Mouse (Mus musculus) hindbrain, embryonic 11.5 days (tissue): ENCODE data around the gene Neu1. TPM values are rescaled to one million over a fixed set of nuclear protein-coding genes. Genes with fewer than 3 reads are reported as not detected.

Experiments
- ATAC-seq: fragments of 200-750 bp; cut with Nextera tagmentation; 2 replicates; pipeline ENCODE4 v1.8.0; 2017; ENCODE audit warnings: mild to moderate bottlenecking, moderate TSS enrichment, moderate library complexity; ENCODE audit not compliant: low FRiP score
- DNase-seq: peaks from one replicate; pipeline ENCODE4 v3.0.0-alpha.2; 2015; ENCODE audit warnings: low spot score
- H3K27ac ChIP-seq: fragments of 300-500 bp; sonication (generic); 2 replicates; pipeline ENCODE4 v1.5.1; 2014; ENCODE audit warnings: mild to moderate bottlenecking, low read depth, low read length
- H3K27me3 ChIP-seq: fragments of 300-500 bp; sonication (generic); 2 replicates; pipeline ENCODE4 v1.6.1; 2014; ENCODE audit warnings: mild to moderate bottlenecking, low read length, moderate library complexity, mixed read lengths; ENCODE audit not compliant: control insufficient read depth, insufficient read depth
- H3K36me3 ChIP-seq: fragments of 300-500 bp; sonication (generic); 2 replicates; pipeline ENCODE4 v1.6.1; 2014; ENCODE audit warnings: mild to moderate bottlenecking, low read length, moderate library complexity, mixed read lengths; ENCODE audit not compliant: control insufficient read depth, insufficient read depth
- H3K4me1 ChIP-seq: fragments of 300-500 bp; sonication (generic); replicated peaks from 2 replicates; pipeline ENCODE4 v1.6.1; 2014; ENCODE audit warnings: low read length, mixed read lengths; ENCODE audit not compliant: control insufficient read depth, insufficient read depth
- H3K4me2 ChIP-seq: fragments of 300-500 bp; sonication (generic); replicated peaks from 2 replicates; pipeline ENCODE4 v1.6.1; 2014; ENCODE audit warnings: mild to moderate bottlenecking, low read depth, low read length
- H3K4me3 ChIP-seq: fragments of 300-500 bp; sonication (generic); 2 replicates; pipeline ENCODE4 v1.5.1; 2014; ENCODE audit warnings: low read depth, low read length
- H3K9ac ChIP-seq: fragments of 300-500 bp; sonication (generic); 2 replicates; pipeline ENCODE4 v1.6.1; 2014; ENCODE audit warnings: low read depth, low read length
- H3K9me3 ChIP-seq: fragments of 300-500 bp; sonication (generic); 2 replicates; pipeline ENCODE4 v1.6.1; 2016; ENCODE audit warnings: low read length; ENCODE audit not compliant: control insufficient read depth
- WGBS: fragments of 180-500 bp; shearing (Covaris S2); extraction: QIAGEN DNeasy Blood & Tissue Kit; methylation state at CpG from one replicate; pipeline ENCODE4 v1.1.7; 2014; 5-methylcytosine and 5-hydroxymethylcytosine counted together
- polyA plus RNA-seq: library from polyadenylated mRNA; unstranded; fragments of >200 nt; fragmentation: Nextera tagmentation; extraction: Ambion mirVana; gene quantifications from 2 replicates; pipeline ENCODE4 v1.2.1, GENCODE M21; 2014

The Neu1 gene
- polyA plus RNA-seq, 1 experiment from 2014 or later = 12.9 TPM

DNA sequence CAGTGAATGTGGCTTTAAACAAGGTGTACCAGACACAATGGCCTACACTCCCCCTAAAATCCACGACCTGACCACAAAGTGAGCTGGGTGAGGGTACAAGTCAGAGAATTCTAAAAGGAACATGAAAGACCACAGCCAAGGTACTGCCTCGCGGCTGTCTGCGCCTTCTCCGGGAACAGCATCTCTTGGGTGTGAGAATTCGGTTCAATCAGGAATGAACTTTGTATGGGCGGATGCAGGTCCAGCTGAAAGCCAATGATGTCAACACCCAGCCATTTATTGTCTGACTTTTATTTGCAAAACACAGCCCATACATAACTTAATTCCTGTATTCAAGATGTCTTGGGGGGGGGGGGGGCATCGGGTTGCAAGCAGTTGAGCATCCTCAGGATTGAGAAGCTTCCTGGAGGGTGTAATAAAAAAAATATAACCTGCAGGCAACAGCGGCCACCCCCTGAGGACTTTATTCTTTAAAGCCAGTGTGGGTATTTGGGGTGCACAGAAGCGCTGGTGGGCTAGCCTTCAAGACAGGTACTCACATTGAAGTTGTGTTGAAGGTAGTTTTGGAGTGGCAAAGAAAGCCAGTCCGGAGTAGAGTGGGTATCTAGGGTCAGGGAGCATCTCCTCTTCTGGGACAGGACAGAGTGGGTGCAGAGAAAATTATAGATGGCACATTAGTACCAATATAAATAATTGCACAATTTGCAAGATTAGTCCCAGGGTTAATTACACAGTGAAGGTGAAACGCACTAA, 37.8 kb upstream of the Neu1 start:
- ATAC-seq = no peak
- H3K4me2 ChIP-seq = no peak overlapping the region; the same call in 1 of the 2 replicates

DNA sequence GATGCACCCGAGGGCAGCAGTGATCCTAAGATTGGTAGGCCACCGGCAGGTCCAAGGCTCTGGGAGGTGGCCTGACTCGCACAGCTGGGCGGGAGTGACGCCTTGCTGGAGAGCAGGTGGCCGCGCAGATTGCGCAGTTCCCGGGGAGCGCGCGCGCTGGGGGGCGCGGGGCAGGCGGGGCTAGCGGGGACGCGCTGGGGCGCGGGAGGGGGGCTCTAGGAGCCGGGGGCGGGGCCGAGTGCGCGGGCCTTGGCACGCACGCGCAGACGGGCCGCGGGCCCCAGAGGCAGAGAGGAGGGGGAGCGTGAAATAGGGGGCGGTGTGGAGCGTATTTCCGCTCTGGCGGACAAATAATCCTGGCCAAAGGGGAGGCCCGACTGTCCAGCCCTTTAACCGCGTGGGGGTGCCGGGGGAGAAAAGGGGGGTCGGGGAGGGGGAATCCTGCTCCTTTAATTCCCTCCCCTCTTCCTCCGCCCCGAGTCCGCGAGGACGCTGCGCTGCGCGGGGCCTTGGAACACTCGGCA, 36.9 kb upstream of the Neu1 start:
- Histone ChIP-seq H3K27me3 (no peaks in the 10 kb centered on the region), H3K36me3 (peaks cover 6% of the 10 kb centered on the region), H3K9me3 (no peaks in the 10 kb centered on the region), H3K4me1 (peaks cover 10% of the 10 kb centered on the region), H3K4me2 (peak overlapping the region; percentile 91), H3K27ac (peak overlapping the region; percentile 87), H3K4me3 (peak overlapping the region; percentile 71), H3K9ac (peak overlapping the region; percentile 84)
- peak; percentile 90 for ATAC-seq
- DNase-seq = peak; percentile 98
- WGBS = 0% methylated on average over 18 of the region's 51 CpGs

More for the DNA sequence above, 37.8 kb upstream of the Neu1 start:
- Histone ChIP-seq H3K4me3 (peak overlapping the region; percentile 71; the same call in 1 of the 2 replicates), H3K9me3 (no peaks in the 10 kb centered on the region), H3K27ac (peak overlapping the region; percentile 87), H3K36me3 (peaks cover 6% of the 10 kb centered on the region), H3K9ac (peak overlapping the region; percentile 63), H3K27me3 (no peaks in the 10 kb centered on the region), H3K4me1 (peaks cover 10% of the 10 kb centered on the region)
- 77% methylated on average over 12 of the region's 12 CpGs for WGBS
- DNase-seq = no peak

DNA sequence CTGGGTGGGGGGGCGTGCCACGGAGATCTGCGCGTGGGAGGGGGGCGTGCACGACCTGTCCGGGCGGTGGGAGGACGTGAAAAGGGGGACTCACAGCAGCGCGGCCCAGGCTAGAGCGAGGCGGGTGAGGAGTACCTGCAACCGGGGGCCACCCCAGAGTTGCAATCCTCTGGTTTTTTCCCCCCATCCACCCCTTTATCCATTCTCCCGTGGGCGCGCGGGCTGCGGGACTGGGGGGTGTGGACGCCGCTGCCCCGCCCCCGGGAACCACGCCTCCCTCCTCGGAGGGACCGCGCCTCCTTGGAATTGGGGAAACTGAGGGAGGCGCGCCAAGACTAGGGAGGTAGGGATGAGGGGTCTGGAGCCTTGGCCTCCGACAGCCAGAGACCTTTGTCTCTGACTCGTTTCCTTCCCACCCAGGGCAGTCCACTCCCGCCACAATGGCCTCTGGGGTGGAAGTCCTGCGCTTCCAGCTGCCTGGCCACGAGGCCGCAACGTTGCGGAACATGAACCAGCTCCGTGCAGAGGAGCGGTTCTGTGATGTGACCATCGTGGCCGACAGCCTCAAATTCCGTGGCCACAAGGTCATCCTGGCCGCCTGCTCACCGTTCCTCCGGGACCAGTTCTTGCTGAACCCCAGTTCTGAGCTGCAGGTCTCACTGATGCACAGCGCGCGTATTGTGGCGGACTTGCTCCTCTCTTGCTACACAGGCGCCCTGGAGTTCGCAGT, 36.1 kb upstream of the Neu1 start:
- Histone ChIP-seq H3K27me3 (no peaks in the 10 kb centered on the region), H3K4me1 (peaks cover 10% of the 10 kb centered on the region)
- 9% methylated on average over 43 of the region's 51 CpGs for WGBS

GRCm38 (mm10) chr17:34895724-34896123, 35.3 kb upstream of the Neu1 start:
- ATAC-seq = no peak
- Histone ChIP-seq H3K4me3 (peak overlapping the region; percentile 71), H3K27ac (no peak overlapping the region), H3K9me3 (no peaks in the 10 kb centered on the region), H3K4me2 (peak overlapping the region; percentile 91), H3K4me1 (peaks cover 10% of the 10 kb centered on the region), H3K9ac (peak overlapping the region; percentile 84), H3K36me3 (peaks cover 6% of the 10 kb centered on the region), H3K27me3 (no peaks in the 10 kb centered on the region)
- no peak for DNase-seq
- WGBS = 94% methylated on average over 15 of the region's 15 CpGs

More for the DNA sequence above, 36.1 kb upstream of the Neu1 start:
- peak overlapping the region; percentile 87 for H3K27ac ChIP-seq
- H3K4me3 ChIP-seq = peak overlapping the region; percentile 71
- peak overlapping the region; percentile 91 for H3K4me2 ChIP-seq
- H3K36me3 ChIP-seq = peaks cover 6% of the 10 kb centered on the region
- peak; percentile 21 for ATAC-seq
- peak overlapping the region; percentile 84 for H3K9ac ChIP-seq
- DNase-seq = peak; percentile 53
- H3K9me3 ChIP-seq = no peaks in the 10 kb centered on the region

- peaks cover 10% of the 10 kb centered on the region for H3K4me1 ChIP-seq
- no peaks in the 10 kb centered on the region for H3K9me3 ChIP-seq
- H3K4me2 ChIP-seq = peak overlapping the region; percentile 11; the same call in 1 of the 2 replicates
- 0 out of 2 replicates have a peak overlapping the region, but pooled peaks have one; percentile 71 for H3K4me3 ChIP-seq
- H3K27me3 ChIP-seq = no peaks in the 10 kb centered on the region
- ATAC-seq (no peak), DNase-seq (no peak)
- H3K27ac ChIP-seq = no peak overlapping the region
- H3K9ac ChIP-seq = no peak overlapping the region
- WGBS = 88% methylated on average over 16 of the region's 17 CpGs
- peaks cover 8% of the 10 kb centered on the region for H3K36me3 ChIP-seq
These were observed 34.7 kb upstream of the Neu1 start for GRCm38 (mm10) chr17:34896366-34896765.

- Histone ChIP-seq H3K27ac (peak overlapping the region; percentile 97), H3K4me3 (peak overlapping the region; percentile 78), H3K4me2 (peak overlapping the region; percentile 93), H3K4me1 (peaks cover 10% of the 10 kb centered on the region), H3K27me3 (no peaks in the 10 kb centered on the region), H3K9ac (peak overlapping the region; percentile 89), H3K9me3 (no peaks in the 10 kb centered on the region), H3K36me3 (peaks cover 9% of the 10 kb centered on the region)
- DNase-seq (no peak), ATAC-seq (no peak)
- WGBS = 22% methylated on average over 10 of the region's 10 CpGs
These were observed 33.5 kb upstream of the Neu1 start for GRCm38 (mm10) chr17:34897373-34898159.

DNA sequence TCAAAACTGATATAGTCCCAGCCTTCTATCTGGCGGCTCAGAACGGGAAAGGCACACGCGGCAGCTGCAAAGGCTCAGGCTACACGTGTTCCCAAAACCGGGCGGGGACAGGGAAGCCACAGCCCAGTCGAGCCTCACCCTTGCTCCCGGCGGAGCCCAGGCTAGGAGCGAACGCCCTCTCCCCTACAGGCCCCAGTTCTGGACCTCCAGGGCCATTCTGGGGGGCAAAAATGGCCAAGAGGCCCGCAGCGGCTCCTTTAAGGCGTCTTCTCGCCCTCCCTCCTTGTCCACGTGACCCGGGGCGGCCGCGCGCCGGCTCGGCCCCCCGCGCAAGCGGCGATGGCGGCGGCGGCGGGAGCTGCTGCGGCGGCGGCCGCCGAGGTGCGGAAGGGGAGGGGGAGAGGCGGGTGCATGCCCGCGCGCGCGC, 32.9 kb upstream of the Neu1 start, which contains the start of the genes C2 and Ehmt2:
TSS of gene C2 (minus strand) at position 106 of the 427 bp plus-strand sequence.
TSS of gene Ehmt2 (plus strand) at position 310 of the 427 bp plus-strand sequence.
- WGBS = 1% methylated on average over 17 of the region's 44 CpGs
- peak within 1 kb of the TSS; percentile 89 for H3K9ac ChIP-seq
- H3K4me1 ChIP-seq = peaks cover 10% of the 10 kb centered on the region
- DNase-seq (peak; percentile 89), ATAC-seq (peak; percentile 18)
- H3K27ac ChIP-seq = peak within 1 kb of the TSS; percentile 97
- H3K36me3 ChIP-seq = peaks cover 9% of the 10 kb centered on the region
- no peaks in the 10 kb centered on the region for H3K27me3 ChIP-seq
- H3K4me2 ChIP-seq = peak within 1 kb of the TSS; percentile 93
- H3K9me3 ChIP-seq = no peaks in the 10 kb centered on the region
- peak within 1 kb of the TSS; percentile 78 for H3K4me3 ChIP-seq

DNA sequence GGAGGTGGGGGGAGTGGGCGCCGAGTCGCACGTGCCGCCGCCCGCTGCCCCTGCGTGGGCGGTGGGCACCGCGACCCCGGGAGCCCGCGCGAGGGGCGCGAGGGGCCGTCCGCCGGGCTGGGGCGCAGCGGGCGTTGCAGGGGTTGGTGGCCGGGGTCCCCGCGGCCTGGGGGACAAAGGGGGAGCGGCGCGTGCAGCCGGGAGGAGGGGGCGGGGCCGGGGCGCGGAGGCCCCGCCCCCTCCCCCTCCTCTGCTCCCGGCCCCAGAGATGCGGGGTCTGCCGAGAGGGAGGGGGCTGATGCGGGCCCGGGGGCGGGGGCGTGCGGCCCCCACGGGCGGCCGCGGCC, 32.4 kb upstream of the Neu1 start:
- peaks cover 10% of the 10 kb centered on the region for H3K4me1 ChIP-seq
- peak; percentile 15 for ATAC-seq
- peak overlapping the region; percentile 93 for H3K4me2 ChIP-seq
- DNase-seq = peak; percentile 75
- H3K4me3 ChIP-seq = peak overlapping the region; percentile 78
- WGBS = 2% methylated on average over 10 of the region's 47 CpGs
- H3K9me3 ChIP-seq = no peaks in the 10 kb centered on the region
- no peaks in the 10 kb centered on the region for H3K27me3 ChIP-seq
- peaks cover 9% of the 10 kb centered on the region for H3K36me3 ChIP-seq
- H3K9ac ChIP-seq = peak overlapping the region; percentile 89
- peak overlapping the region; percentile 97 for H3K27ac ChIP-seq
